Mouse (Mus musculus) left cerebral cortex, postnatal 10 days (tissue): Measurements from ENCODE around the gene Kcnk15. TPM values are rescaled to one million over a fixed set of nuclear protein-coding genes. Genes with fewer than 3 reads are reported as not detected.

ENCODE experiments used
- DNase-seq, 2 experiments: peaks; one replicate each; pipeline ENCODE4 v3.0.0; 2021 to 2022; ENCODE audit warnings: low spot score in 2 of 2, mixed read lengths in 1 of 2; ENCODE audit errors: extremely low spot score in 1 of 2
- intact Hi-C: fragments of 180-260 bp; cut with DNase I; formaldehyde crosslinking; loops from one replicate; pipeline ENCODE4 v1.15.1; 2025
- total RNA-seq, 2 experiments: library from RNA; stranded (reverse); gene quantifications; 2 replicates each; pipeline ENCODE4 v1.2.3; 2021

The Kcnk15 gene
- total RNA-seq: not detected

GRCm38 (mm10) chr2:163853461-163853901, at the start of gene Kcnk15:
TSS of gene Kcnk15 (plus strand) at chr2:163853651.
- intact Hi-C loops: loop anchor here (5.0 kb wide), 1 partner anchor 99 kb away; no protein-coding TSS in a partner anchor
- DNase-seq: no peak

GRCm38 (mm10) chr2:163803838-163804237, 49.6 kb upstream of the Kcnk15 start:
- intact Hi-C loops: no loop called here
- DNase-seq: no peak

GRCm38 (mm10) chr2:163809166-163809565, 44.3 kb upstream of the Kcnk15 start:
- no peak for DNase-seq
- intact Hi-C loops: no loop called here

- intact Hi-C loops: no loop called here
- no peak for DNase-seq
Observed at GRCm38 (mm10) chr2:163809704-163810103, 43.7 kb upstream of the Kcnk15 start.

- intact Hi-C loops: no loop called here
- DNase-seq: no peak
Observed at GRCm38 (mm10) chr2:163813077-163813476, 40.4 kb upstream of the Kcnk15 start.

GRCm38 (mm10) chr2:163814739-163815465, 38.5 kb upstream of the Kcnk15 start:
- no peak for DNase-seq
- intact Hi-C loops: no loop called here

GRCm38 (mm10) chr2:163820607-163821006, 32.8 kb upstream of the Kcnk15 start, which contains the start of gene Ccn5:
TSS of gene Ccn5 (plus strand) at chr2:163820861.
- intact Hi-C loops: no loop called here
- DNase-seq: peak; percentile 30 to 73

- intact Hi-C loops: no loop called here
- peak in 1 of 2 experiments; percentile 54 for DNase-seq
Observed at GRCm38 (mm10) chr2:163823248-163823647, 30.2 kb upstream of the Kcnk15 start.

GRCm38 (mm10) chr2:163823771-163824170, 29.7 kb upstream of the Kcnk15 start:
- intact Hi-C loops: no loop called here
- DNase-seq: no peak

- DNase-seq: no peak
- intact Hi-C loops: no loop called here
Observed at GRCm38 (mm10) chr2:163825861-163826260, 27.6 kb upstream of the Kcnk15 start.

GRCm38 (mm10) chr2:163826494-163826893, 27.0 kb upstream of the Kcnk15 start:
- intact Hi-C loops: no loop called here
- DNase-seq: no peak

GRCm38 (mm10) chr2:163831163-163831562, 22.3 kb upstream of the Kcnk15 start:
- intact Hi-C loops: loop anchor here (10.0 kb wide), 2 partner anchors 46 to 296 kb away; no protein-coding TSS in a partner anchor
- DNase-seq: no peak

- peak; percentile 78 to 83 for DNase-seq
- intact Hi-C loops: loop anchor here (10.0 kb wide), 2 partner anchors 53 to 303 kb away; no protein-coding TSS in a partner anchor
Observed at GRCm38 (mm10) chr2:163838043-163838442, 15.4 kb upstream of the Kcnk15 start.

- DNase-seq: no peak
- intact Hi-C loops: loop anchor here (10.0 kb wide), 2 partner anchors 55 to 305 kb away; no protein-coding TSS in a partner anchor
Observed at GRCm38 (mm10) chr2:163839519-163839918, 13.9 kb upstream of the Kcnk15 start.

GRCm38 (mm10) chr2:163842043-163842442, 11.4 kb upstream of the Kcnk15 start:
- intact Hi-C loops: no loop called here
- no peak for DNase-seq

- intact Hi-C loops: loop anchor here (5.0 kb wide), 1 partner anchor 110 kb away; no protein-coding TSS in a partner anchor
- DNase-seq: no peak
Observed at GRCm38 (mm10) chr2:163857233-163857632, 3.8 kb downstream of the Kcnk15 start.

GRCm38 (mm10) chr2:163858254-163858947, 5.0 kb downstream of the Kcnk15 start:
- DNase-seq: peak in 1 of 2 experiments; percentile 52

GRCm38 (mm10) chr2:163865311-163865710, 11.9 kb downstream of the Kcnk15 start:
- no peak for DNase-seq
- intact Hi-C loops: no loop called here

More at GRCm38 (mm10) chr2:163858254-163858947, 5.0 kb downstream of the Kcnk15 start:
- intact Hi-C loops: loop anchor here (5.0 kb wide), 1 partner anchor 109 kb away; no protein-coding TSS in a partner anchor

- DNase-seq: no peak
- intact Hi-C loops: no loop called here
Observed at GRCm38 (mm10) chr2:163866061-163866460, 12.6 kb downstream of the Kcnk15 start.

- no peak for DNase-seq
Observed at GRCm38 (mm10) chr2:163869783-163870182, 16.3 kb downstream of the Kcnk15 start.

More at GRCm38 (mm10) chr2:163869783-163870182, 16.3 kb downstream of the Kcnk15 start:
- intact Hi-C loops: no loop called here
